Mouse (Mus musculus) heart, postnatal 0 days (tissue): Measurements from ENCODE around the gene 1700014D04Rik. TPM values are rescaled to one million over a fixed set of nuclear protein-coding genes. Genes with fewer than 3 reads are reported as not detected.

Experiments used
- ATAC-seq: fragments of 200-750 bp; cut with Nextera tagmentation; 2 replicates; pipeline ENCODE4 v1.8.0; 2017; ENCODE audit warnings: low read depth, moderate number of reproducible peaks, moderate library complexity; ENCODE audit not compliant: insufficient read depth
- DNase-seq: peaks from one replicate; pipeline ENCODE4 v3.0.0-alpha.2; 2016; ENCODE audit warnings: low spot score
- H3K27ac ChIP-seq: fragments of 300-500 bp; sonication (generic); 2 replicates; pipeline ENCODE4 v1.5.1; 2014; ENCODE audit warnings: low read depth, mild to moderate bottlenecking
- H3K27me3 ChIP-seq: fragments of 300-500 bp; sonication (generic); 2 replicates; pipeline ENCODE4 v1.6.1; 2014; ENCODE audit warnings: low read length, mixed read lengths; ENCODE audit not compliant: control insufficient read depth, insufficient read depth
- H3K36me3 ChIP-seq: fragments of 300-500 bp; sonication (generic); replicated peaks from 2 replicates; pipeline ENCODE4 v1.6.1; 2014; ENCODE audit warnings: low read length, mixed read lengths; ENCODE audit not compliant: control insufficient read depth, insufficient read depth
- H3K4me1 ChIP-seq: fragments of 300-500 bp; sonication (generic); 2 replicates; pipeline ENCODE4 v1.6.1; 2014; ENCODE audit warnings: antibody characterized with exemption; ENCODE audit not compliant: control insufficient read depth, insufficient read depth
- H3K4me2 ChIP-seq: fragments of 300-500 bp; sonication (generic); 2 replicates; pipeline ENCODE4 v1.6.1; 2014; ENCODE audit warnings: low read depth, mild to moderate bottlenecking, low read length, moderate library complexity
- H3K4me3 ChIP-seq: fragments of 300-500 bp; sonication (generic); 2 replicates; pipeline ENCODE4 v1.5.1; 2014; ENCODE audit warnings: low read depth, low read length
- H3K9ac ChIP-seq: fragments of 300-500 bp; sonication (generic); replicated peaks from 2 replicates; pipeline ENCODE4 v1.6.1; 2014; ENCODE audit warnings: low read depth, low read length, mixed read lengths
- H3K9me3 ChIP-seq: fragments of 300-500 bp; sonication (generic); replicated peaks from 2 replicates; pipeline ENCODE4 v1.6.1; 2016; ENCODE audit warnings: low read length; ENCODE audit not compliant: control insufficient read depth
- CTCF ChIP-seq: IDR thresholded peaks from 2 replicates; pipeline ENCODE4 v1.5.1; 2016; ENCODE audit warnings: antibody characterized with exemption, control low read depth, low read depth
- EP300 ChIP-seq: IDR thresholded peaks from 2 replicates; pipeline ENCODE4 v1.6.1; 2016; ENCODE audit warnings: antibody characterized with exemption, low read depth
- WGBS: fragments of 180-500 bp; shearing (Covaris S2); extraction: QIAGEN DNeasy Blood & Tissue Kit; methylation state at CpG from one replicate; pipeline ENCODE4 v1.1.7; 2014; 5-methylcytosine and 5-hydroxymethylcytosine counted together
- polyA plus RNA-seq: library from polyadenylated mRNA; unstranded; fragments of >200 nt; fragmentation: Nextera tagmentation; extraction: Ambion mirVana; gene quantifications from 2 replicates; pipeline ENCODE4 v1.2.1, GENCODE M21; 2015
- total RNA-seq: library from RNA; depleted of rRNA; stranded (reverse); fragments of >200 nt; gene quantifications from 2 replicates; pipeline ENCODE4 v1.2.3, GENCODE M21; 2014; ENCODE audit warnings: low replicate concordance

Gene 1700014D04Rik
- total and polyA plus RNA-seq, 2 experiments from 2014 or later = not detected

- Histone ChIP-seq H3K27ac (no peak overlapping the region), H3K9me3 (no peaks in the 10 kb centered on the region), H3K4me2 (no peak overlapping the region), H3K4me3 (no peak overlapping the region), H3K36me3 (no peaks in the 10 kb centered on the region), H3K4me1 (peaks cover 4% of the 10 kb centered on the region), H3K9ac (no peak overlapping the region), H3K27me3 (no peaks in the 10 kb centered on the region)
- 58% methylated on average over 6 of the region's 6 CpGs for WGBS
- DNase-seq (no peak), ATAC-seq (no peak)
- TF ChIP-seq EP300 (no peak), CTCF (no peak)
These were observed 388 bp downstream of the 1700014D04Rik start for GRCm38 (mm10) chr13:59746164-59746563.

- Histone ChIP-seq H3K4me2 (no peak overlapping the region), H3K9me3 (no peaks in the 10 kb centered on the region), H3K27me3 (no peaks in the 10 kb centered on the region), H3K4me1 (peaks cover 7% of the 10 kb centered on the region), H3K27ac (no peak overlapping the region), H3K36me3 (no peaks in the 10 kb centered on the region), H3K4me3 (no peak overlapping the region), H3K9ac (no peak overlapping the region)
- 61% methylated on average over 6 of the region's 6 CpGs for WGBS
- no peak for DNase-seq
- no peak for TF ChIP-seq EP300
- TF ChIP-seq CTCF = no peak
- ATAC-seq = no peak
These were observed 1.1 kb downstream of the 1700014D04Rik start for GRCm38 (mm10) chr13:59745462-59745861.

- no peak overlapping the region for H3K27ac ChIP-seq
- WGBS = 59% methylated on average over 10 of the region's 10 CpGs
- peaks cover 7% of the 10 kb centered on the region for H3K4me1 ChIP-seq
- ATAC-seq (no peak), DNase-seq (no peak)
- H3K9ac ChIP-seq = no peak overlapping the region
- no peaks in the 10 kb centered on the region for H3K36me3 ChIP-seq
- peak; percentile 35 for TF ChIP-seq CTCF
- no peak for TF ChIP-seq EP300
- no peak overlapping the region for H3K4me2 ChIP-seq
- no peaks in the 10 kb centered on the region for H3K9me3 ChIP-seq
- H3K27me3 ChIP-seq = no peaks in the 10 kb centered on the region
- H3K4me3 ChIP-seq = no peak overlapping the region
These were observed 4.9 kb downstream of the 1700014D04Rik start for GRCm38 (mm10) chr13:59741697-59742096.

GRCm38 (mm10) chr13:59741096-59741495 lies 5.5 kb downstream of the 1700014D04Rik start:
- Histone ChIP-seq H3K27ac (no peak overlapping the region), H3K4me3 (no peak overlapping the region), H3K9ac (no peak overlapping the region), H3K27me3 (no peaks in the 10 kb centered on the region), H3K4me2 (0 out of 2 replicates have a peak overlapping the region, but pooled peaks have one; percentile 23), H3K9me3 (no peaks in the 10 kb centered on the region), H3K36me3 (no peaks in the 10 kb centered on the region), H3K4me1 (peaks cover 7% of the 10 kb centered on the region)
- 24% methylated on average over 11 of the region's 11 CpGs for WGBS
- ATAC-seq (peak; percentile 63; the same call in 1 of the 2 replicates), DNase-seq (peak; percentile 42)
- no peak for TF ChIP-seq EP300
- no peak for TF ChIP-seq CTCF

- no peak overlapping the region for H3K9ac ChIP-seq
- H3K36me3 ChIP-seq = no peaks in the 10 kb centered on the region
These were observed 7.2 kb downstream of the 1700014D04Rik start for GRCm38 (mm10) chr13:59739397-59739796.

GRCm38 (mm10) chr13:59738455-59738854 lies 8.1 kb downstream of the 1700014D04Rik start:
- H3K36me3 ChIP-seq = no peaks in the 10 kb centered on the region
- TF ChIP-seq EP300 (no peak), CTCF (no peak)
- H3K9me3 ChIP-seq = no peaks in the 10 kb centered on the region
- no peak overlapping the region for H3K9ac ChIP-seq
- H3K27ac ChIP-seq = no peak overlapping the region
- H3K4me2 ChIP-seq = no peak overlapping the region
- DNase-seq (no peak), ATAC-seq (no peak)
- peaks cover 7% of the 10 kb centered on the region for H3K4me1 ChIP-seq
- no peak overlapping the region for H3K4me3 ChIP-seq
- H3K27me3 ChIP-seq = no peaks in the 10 kb centered on the region
- 80% methylated on average over 2 of the region's 2 CpGs for WGBS

More at GRCm38 (mm10) chr13:59739397-59739796, 7.2 kb downstream of the 1700014D04Rik start:
- no peak for TF ChIP-seq CTCF
- TF ChIP-seq EP300 = no peak
- no peaks in the 10 kb centered on the region for H3K27me3 ChIP-seq
- H3K4me1 ChIP-seq = peaks cover 7% of the 10 kb centered on the region
- H3K4me2 ChIP-seq = no peak overlapping the region
- H3K9me3 ChIP-seq = no peaks in the 10 kb centered on the region
- DNase-seq (no peak), ATAC-seq (no peak)
- WGBS = 85% methylated on average over 4 of the region's 4 CpGs
- no peak overlapping the region for H3K27ac ChIP-seq
- no peak overlapping the region for H3K4me3 ChIP-seq
